Mouse (Mus musculus): Measurements from ENCODE around the gene Surf1.
A peak's percentile ranks its signal among the peaks of the same experiment; 100 is the strongest.

DNA sequence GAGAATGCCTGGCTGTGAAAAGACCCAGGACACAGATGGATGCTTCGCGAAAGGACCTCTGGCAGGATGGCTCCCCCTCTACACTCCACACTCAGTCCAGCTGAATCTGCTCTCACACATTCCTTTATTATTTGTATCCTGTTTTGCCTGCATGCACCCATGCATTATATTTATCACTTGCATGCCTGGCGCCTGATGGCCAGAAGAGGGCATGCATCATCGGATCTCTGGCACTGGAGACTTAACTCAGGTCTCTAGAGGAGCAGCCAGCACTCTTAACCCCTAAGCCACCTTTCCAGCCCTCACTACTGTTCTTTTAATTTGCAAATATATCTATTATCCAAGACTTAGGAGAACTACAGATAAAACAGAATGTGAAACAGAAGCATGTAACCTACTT is 44.4 kb upstream of the Surf1 start:
- peak; percentile 33; the same call in 1 of the 2 replicates for TF ChIP-seq CTCF (IDR thresholded peaks at IDR 0.05; ENCODE audit: low read depth, low read length)
- no peak for TF ChIP-seq POLR2A (IDR thresholded peaks at IDR 0.05; ENCODE audit: borderline replicate concordance, low read depth, low read length)
